Mouse (Mus musculus): ENCODE measurements around the gene Large1. TPM values are rescaled to one million over a fixed set of nuclear protein-coding genes. Genes with fewer than 3 reads are reported as not detected.
A peak's percentile ranks its signal among the peaks of the same experiment; 100 is the strongest.

Gene Large1
- polyA plus RNA-seq, 1 experiment from 2014 or later = 2.8 TPM

GRCm38 (mm10) chr8:73219178-73219811 is 134.0 kb downstream of the Large1 start:
- Histone ChIP-seq H3K27ac (ENCODE audit: low read depth, low read length) (no peak overlapping the region), H3K4me1 (replicated peaks; ENCODE audit: control insufficient read depth, insufficient read depth, low read length) (no peaks in the 10 kb centered on the region), H3K4me3 (ENCODE audit: low read depth, low read length) (no peak overlapping the region), H3K36me3 (ENCODE audit: control insufficient read depth, insufficient read depth) (no peaks in the 10 kb centered on the region), H3K9ac (ENCODE audit: low read depth, low read length) (no peak overlapping the region), H3K27me3 (replicated peaks; ENCODE audit: control insufficient read depth, insufficient read depth, low read length) (no peaks in the 10 kb centered on the region), H3K9me3 (ENCODE audit: control insufficient read depth) (no peaks in the 10 kb centered on the region), H3K4me2 (replicated peaks; ENCODE audit: low read depth) (no peak overlapping the region)
- no peak for TF ChIP-seq CTCF (IDR thresholded peaks at IDR 0.05; ENCODE audit: low read depth)
- 76% methylated on average over 6 of the region's 6 CpGs for WGBS
- ATAC-seq = no peak

- Histone ChIP-seq H3K9ac (ENCODE audit: low read depth, low read length) (no peak overlapping the region), H3K27ac (ENCODE audit: low read depth, low read length) (no peak overlapping the region), H3K4me2 (replicated peaks; ENCODE audit: low read depth) (no peak overlapping the region), H3K4me1 (replicated peaks; ENCODE audit: control insufficient read depth, insufficient read depth, low read length) (no peaks in the 10 kb centered on the region), H3K36me3 (ENCODE audit: control insufficient read depth, insufficient read depth) (no peaks in the 10 kb centered on the region), H3K27me3 (replicated peaks; ENCODE audit: control insufficient read depth, insufficient read depth, low read length) (no peaks in the 10 kb centered on the region), H3K9me3 (ENCODE audit: control insufficient read depth) (no peaks in the 10 kb centered on the region), H3K4me3 (ENCODE audit: low read depth, low read length) (no peak overlapping the region)
- no peak for ATAC-seq
- no peak for TF ChIP-seq CTCF (IDR thresholded peaks at IDR 0.05; ENCODE audit: low read depth)
Observed at GRCm38 (mm10) chr8:73206831-73207230, 146.5 kb downstream of the Large1 start.

- Histone ChIP-seq H3K27ac (ENCODE audit: low read depth, low read length) (no peak overlapping the region), H3K9me3 (ENCODE audit: control insufficient read depth) (no peaks in the 10 kb centered on the region), H3K4me1 (replicated peaks; ENCODE audit: control insufficient read depth, insufficient read depth, low read length) (no peaks in the 10 kb centered on the region), H3K27me3 (replicated peaks; ENCODE audit: control insufficient read depth, insufficient read depth, low read length) (no peaks in the 10 kb centered on the region), H3K4me2 (replicated peaks; ENCODE audit: low read depth) (no peak overlapping the region), H3K9ac (ENCODE audit: low read depth, low read length) (no peak overlapping the region), H3K4me3 (ENCODE audit: low read depth, low read length) (no peak overlapping the region), H3K36me3 (ENCODE audit: control insufficient read depth, insufficient read depth) (no peaks in the 10 kb centered on the region)
- 84% methylated on average over 2 of the region's 2 CpGs for WGBS
- TF ChIP-seq CTCF (IDR thresholded peaks at IDR 0.05; ENCODE audit: low read depth) = peak; percentile 69
- ATAC-seq = no peak
Observed at GRCm38 (mm10) chr8:73201854-73202253, 151.5 kb downstream of the Large1 start.

- 96% methylated on average over 1 of the region's 1 CpGs for WGBS
Observed at GRCm38 (mm10) chr8:73197714-73198113, 155.6 kb downstream of the Large1 start.

DNA sequence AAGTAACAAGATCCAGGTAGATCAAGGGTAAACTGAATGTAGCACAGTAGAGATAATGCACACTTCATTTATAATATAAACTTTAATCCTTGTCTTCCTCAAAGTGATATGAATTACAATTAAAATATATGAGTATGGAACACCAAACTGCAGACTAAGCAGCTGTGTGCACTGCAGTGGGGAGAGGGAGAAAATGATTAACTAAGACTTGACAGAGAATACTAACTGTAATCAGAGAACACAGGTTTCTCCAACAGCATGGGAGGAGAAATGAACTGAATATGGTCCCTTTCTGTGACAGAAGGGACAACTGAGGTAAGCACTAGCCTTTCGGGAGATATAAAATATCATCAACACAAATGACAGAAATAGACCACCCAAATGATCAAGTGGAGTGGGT is 164.7 kb downstream of the Large1 start:
- Histone ChIP-seq H3K36me3 (ENCODE audit: control insufficient read depth, insufficient read depth) (no peaks in the 10 kb centered on the region), H3K4me2 (replicated peaks; ENCODE audit: low read depth) (no peak overlapping the region), H3K27me3 (replicated peaks; ENCODE audit: control insufficient read depth, insufficient read depth, low read length) (no peaks in the 10 kb centered on the region), H3K4me3 (ENCODE audit: low read depth, low read length) (no peak overlapping the region), H3K9me3 (ENCODE audit: control insufficient read depth) (no peaks in the 10 kb centered on the region), H3K27ac (ENCODE audit: low read depth, low read length) (no peak overlapping the region), H3K4me1 (replicated peaks; ENCODE audit: control insufficient read depth, insufficient read depth, low read length) (no peaks in the 10 kb centered on the region), H3K9ac (ENCODE audit: low read depth, low read length) (no peak overlapping the region)
- ATAC-seq = no peak
- WGBS = 72% methylated on average over 1 of the region's 1 CpGs
- no peak for TF ChIP-seq CTCF (IDR thresholded peaks at IDR 0.05; ENCODE audit: low read depth)

More at GRCm38 (mm10) chr8:73197714-73198113, 155.6 kb downstream of the Large1 start:
- Histone ChIP-seq H3K4me1 (replicated peaks; ENCODE audit: control insufficient read depth, insufficient read depth, low read length) (no peaks in the 10 kb centered on the region), H3K36me3 (ENCODE audit: control insufficient read depth, insufficient read depth) (no peaks in the 10 kb centered on the region), H3K27ac (ENCODE audit: low read depth, low read length) (no peak overlapping the region), H3K9me3 (ENCODE audit: control insufficient read depth) (no peaks in the 10 kb centered on the region), H3K4me3 (ENCODE audit: low read depth, low read length) (no peak overlapping the region), H3K9ac (ENCODE audit: low read depth, low read length) (no peak overlapping the region), H3K4me2 (replicated peaks; ENCODE audit: low read depth) (no peak overlapping the region), H3K27me3 (replicated peaks; ENCODE audit: control insufficient read depth, insufficient read depth, low read length) (no peaks in the 10 kb centered on the region)
- no peak for ATAC-seq
- TF ChIP-seq CTCF (IDR thresholded peaks at IDR 0.05; ENCODE audit: low read depth) = no peak

DNA sequence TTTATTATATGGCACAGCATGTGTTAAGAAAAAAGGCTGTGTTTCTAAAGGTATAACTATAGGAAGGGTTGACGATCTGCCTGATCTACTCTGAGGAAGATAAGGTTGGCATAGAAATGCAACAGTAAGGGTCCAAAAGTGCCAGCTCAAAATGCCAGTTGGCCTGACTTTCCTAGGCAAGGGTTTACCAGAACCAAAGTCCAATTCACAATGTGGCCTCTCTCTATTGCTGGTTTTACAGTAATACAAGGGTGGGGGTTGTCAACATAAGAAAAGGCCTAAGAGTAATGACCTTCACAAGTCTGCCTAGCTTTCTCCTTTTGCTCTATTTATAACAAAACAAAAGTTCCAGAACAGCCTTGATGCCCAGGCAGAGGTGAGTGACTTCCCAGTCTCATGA is 166.0 kb downstream of the Large1 start:
- Histone ChIP-seq H3K4me3 (ENCODE audit: low read depth, low read length) (no peak overlapping the region), H3K4me2 (replicated peaks; ENCODE audit: low read depth) (no peak overlapping the region), H3K4me1 (replicated peaks; ENCODE audit: control insufficient read depth, insufficient read depth, low read length) (no peaks in the 10 kb centered on the region), H3K27me3 (replicated peaks; ENCODE audit: control insufficient read depth, insufficient read depth, low read length) (no peaks in the 10 kb centered on the region), H3K9ac (ENCODE audit: low read depth, low read length) (no peak overlapping the region), H3K9me3 (ENCODE audit: control insufficient read depth) (no peaks in the 10 kb centered on the region), H3K36me3 (ENCODE audit: control insufficient read depth, insufficient read depth) (no peaks in the 10 kb centered on the region), H3K27ac (ENCODE audit: low read depth, low read length) (no peak overlapping the region)
- no peak for TF ChIP-seq CTCF (IDR thresholded peaks at IDR 0.05; ENCODE audit: low read depth)
- 42% methylated on average over 1 of the region's 1 CpGs for WGBS
- peak; percentile 41; the same call in 1 of the 2 replicates for ATAC-seq

DNA sequence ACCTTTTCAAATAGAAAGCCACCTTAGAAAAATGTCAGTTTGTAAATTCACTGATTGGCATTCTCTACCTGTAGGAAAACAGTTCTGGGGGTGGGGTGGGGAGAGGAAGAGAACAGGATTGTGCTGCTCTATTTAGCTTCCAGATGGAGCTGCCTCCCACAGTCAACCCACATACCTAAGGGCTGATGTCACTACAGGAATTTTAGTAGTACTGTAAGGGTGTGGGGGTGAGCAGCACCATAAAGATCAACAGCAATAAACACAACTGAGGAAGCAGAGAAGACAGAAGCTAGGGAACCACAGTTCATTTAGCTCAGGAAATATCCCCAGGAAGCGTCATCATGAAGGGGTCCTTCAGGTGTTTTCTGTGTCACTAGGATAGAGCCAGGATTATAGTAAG is 174.9 kb downstream of the Large1 start:
- TF ChIP-seq CTCF (IDR thresholded peaks at IDR 0.05; ENCODE audit: low read depth) = no peak

More for the DNA sequence above, 174.9 kb downstream of the Large1 start:
- Histone ChIP-seq H3K36me3 (ENCODE audit: control insufficient read depth, insufficient read depth) (no peaks in the 10 kb centered on the region), H3K27ac (ENCODE audit: low read depth, low read length) (no peak overlapping the region), H3K4me1 (replicated peaks; ENCODE audit: control insufficient read depth, insufficient read depth, low read length) (no peaks in the 10 kb centered on the region), H3K4me3 (ENCODE audit: low read depth, low read length) (no peak overlapping the region), H3K4me2 (replicated peaks; ENCODE audit: low read depth) (no peak overlapping the region), H3K9ac (ENCODE audit: low read depth, low read length) (no peak overlapping the region), H3K27me3 (replicated peaks; ENCODE audit: control insufficient read depth, insufficient read depth, low read length) (no peaks in the 10 kb centered on the region), H3K9me3 (ENCODE audit: control insufficient read depth) (no peaks in the 10 kb centered on the region)
- 58% methylated on average over 1 of the region's 1 CpGs for WGBS
- ATAC-seq = no peak

All from intestine, postnatal 0 days (tissue).